9 mouse cellular contexts compared by ENCODE assay signal in the genomic region with DNA sequence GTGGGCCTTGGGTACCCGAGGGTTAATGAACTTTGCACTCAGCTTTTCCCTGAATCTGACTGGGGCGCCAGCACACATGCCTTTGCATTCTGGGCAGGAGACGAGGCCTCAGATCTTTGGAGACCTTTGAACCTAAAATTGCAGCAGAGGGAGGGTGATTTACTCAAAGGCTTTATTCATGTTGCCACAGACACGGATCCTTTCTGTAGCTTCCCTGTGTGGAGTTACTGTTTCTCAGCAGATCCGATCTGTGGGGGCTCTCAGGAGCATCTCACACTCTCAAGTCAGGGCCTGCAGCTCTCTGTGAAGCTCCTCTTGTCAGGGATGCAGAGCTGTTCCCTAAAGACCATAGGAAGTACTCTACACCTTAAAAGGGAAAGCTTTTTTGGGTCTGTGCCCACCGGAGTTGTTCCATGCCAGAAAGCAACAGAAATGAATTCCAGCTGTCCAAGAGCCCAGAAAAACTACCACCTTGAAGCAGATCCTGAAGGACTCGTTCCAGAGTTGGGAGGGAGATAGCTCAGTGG. TPM values are rescaled to one million over a fixed set of nuclear protein-coding genes. Genes with fewer than 3 reads are reported as not detected.
A peak's percentile ranks its signal among the peaks of the same experiment; 100 is the strongest.
DNase-seq lines count a peak whose midpoint lies in the region; ATAC-seq and TF ChIP-seq lines count a peak whose summit lies in the region.
"Had no signal": no experiment of that assay in that cellular context is flagged by ENCODE, and none has a peak within 500 bp of the region (broad histone marks: within the 10 kb centered on the region; RNA-seq: fewer than 3 reads in every experiment).

No protein-coding gene starts in this region.

- no peak for TF ChIP-seq POLR2A in heart, adult 2 months (IDR thresholded peaks at IDR 0.05; ENCODE audit: insufficient read depth, low read depth, low read length)

- no peaks in the 10 kb centered on the region for H3K9me3 ChIP-seq in heart, embryonic 11.5 days (replicated peaks; ENCODE audit: control insufficient read depth, low read length)
- no peaks in the 10 kb centered on the region for H3K9me3 ChIP-seq in intestine, embryonic 14.5 days (ENCODE audit: control insufficient read depth, low read length)
- H3K9me3 ChIP-seq in midbrain, postnatal 0 days (ENCODE audit: low read length), result no peaks in the 10 kb centered on the region
- H3K9me3 ChIP-seq: liver, embryonic 13.5 days had no signal

- no peaks in the 10 kb centered on the region for H3K36me3 ChIP-seq in heart, adult 2 months (ENCODE audit: control insufficient read depth, insufficient read depth, low read length)
- H3K36me3 ChIP-seq in heart, embryonic 11.5 days (ENCODE audit: control insufficient read depth, insufficient read depth, low read length), result no peaks in the 10 kb centered on the region
- H3K36me3 ChIP-seq in intestine, embryonic 14.5 days (ENCODE audit: control insufficient read depth, insufficient read depth, low read length), result no peaks in the 10 kb centered on the region
- H3K36me3 ChIP-seq in midbrain, postnatal 0 days (ENCODE audit: insufficient read depth, low read length), result no peaks in the 10 kb centered on the region
- H3K36me3 ChIP-seq: liver, embryonic 13.5 days had no signal

- no peak for ATAC-seq in heart, embryonic 11.5 days (replicated peaks; ENCODE audit: insufficient number of reproducible peaks, low FRiP score, low TSS enrichment)
- ATAC-seq in intestine, embryonic 14.5 days (replicated peaks; ENCODE audit: low FRiP score, low TSS enrichment, low read depth), result peak; percentile 51; the same call in 1 of the 2 replicates
- no peak for ATAC-seq in midbrain, postnatal 0 days (ENCODE audit: low FRiP score)
- no peak for ATAC-seq in megakaryocyte, adult 5-6 weeks (ENCODE audit: poor library complexity, severe bottlenecking)

- no peak for TF ChIP-seq EP300 in heart, adult 2 months (IDR thresholded peaks at IDR 0.05; ENCODE audit: insufficient read depth, low read depth, low read length)

- H3K4me3 ChIP-seq in heart, adult 2 months, result no peak overlapping the region
- no peak overlapping the region for H3K4me3 ChIP-seq in heart, embryonic 11.5 days (ENCODE audit: low read depth, low read length)
- no peak overlapping the region for H3K4me3 ChIP-seq in intestine, embryonic 14.5 days (ENCODE audit: low read depth, low read length)
- H3K4me3 ChIP-seq in midbrain, postnatal 0 days (ENCODE audit: low read depth, low read length), result no peak overlapping the region
- H3K4me3 ChIP-seq: liver, embryonic 13.5 days had no signal

- H3K9ac ChIP-seq in heart, adult 2 months (ENCODE audit: low read depth, low read length), result no peak overlapping the region
- H3K9ac ChIP-seq in heart, embryonic 11.5 days (ENCODE audit: low read depth, low read length), result no peak overlapping the region
- no peak overlapping the region for H3K9ac ChIP-seq in intestine, embryonic 14.5 days (ENCODE audit: low read length)
- H3K9ac ChIP-seq in midbrain, postnatal 0 days (replicated peaks; ENCODE audit: low read length, poor library complexity, severe bottlenecking), result no peak overlapping the region
- H3K9ac ChIP-seq: liver, embryonic 13.5 days had no signal

- no peaks in the 10 kb centered on the region for H3K79me2 ChIP-seq in heart, adult 2 months (replicated peaks; ENCODE audit: control insufficient read depth, insufficient read depth, low read length)

- 36% methylated on average over 7 of the region's 7 CpGs for WGBS in heart, adult 2 months
- WGBS in heart, embryonic 11.5 days (ENCODE audit: insufficient replicate concordance), result 38% methylated on average over 7 of the region's 7 CpGs
- WGBS in intestine, embryonic 14.5 days, result 18% methylated on average over 7 of the region's 7 CpGs
- WGBS in midbrain, postnatal 0 days, result 34% methylated on average over 7 of the region's 7 CpGs

- no peak overlapping the region for H3K4me2 ChIP-seq in heart, embryonic 11.5 days
- H3K4me2 ChIP-seq in intestine, embryonic 14.5 days (ENCODE audit: low read length), result no peak overlapping the region
- H3K4me2 ChIP-seq in midbrain, postnatal 0 days (ENCODE audit: low read depth, low read length, poor library complexity, severe bottlenecking), result no peak overlapping the region
- H3K4me2 ChIP-seq: liver, embryonic 13.5 days had no signal

- no peak for TF ChIP-seq CTCF in heart, adult 2 months (IDR thresholded peaks at IDR 0.05)
- no peak for TF ChIP-seq CTCF in midbrain, postnatal 0 days (IDR thresholded peaks at IDR 0.05)

- H3K27ac ChIP-seq in heart, adult 2 months, result no peak overlapping the region; the same call in 1 of the 2 replicates
- H3K27ac ChIP-seq in heart, embryonic 11.5 days (ENCODE audit: low read depth, low read length), result no peak overlapping the region
- peak overlapping the region; percentile 54 for H3K27ac ChIP-seq in intestine, embryonic 14.5 days (ENCODE audit: low read depth)
- H3K27ac ChIP-seq in midbrain, postnatal 0 days (ENCODE audit: low read depth, low read length), result no peak overlapping the region
- H3K27ac ChIP-seq: liver, embryonic 13.5 days had no signal

- peak; percentile 57 to 65 for DNase-seq in heart, adult 2 months
- DNase-seq in embryo, embryonic 11 days, result peak; percentile 63
- no peak for DNase-seq in intestine, embryonic 14.5 days (ENCODE audit: low spot score)
- peak; percentile 75 for DNase-seq in lung, postnatal 10 days
- no peak for DNase-seq in frontal cortex, postnatal 10 days (ENCODE audit: low spot score in 2 of 2)
- DNase-seq in midbrain, postnatal 0 days (ENCODE audit: low spot score), result no peak
- DNase-seq: liver, embryonic 13.5 days had no signal

- H3K4me1 ChIP-seq in heart, adult 2 months (ENCODE audit: control insufficient read depth, insufficient read depth, low read length), result peaks cover 6% of the 10 kb centered on the region
- peaks cover 21% of the 10 kb centered on the region for H3K4me1 ChIP-seq in heart, embryonic 11.5 days (ENCODE audit: control insufficient read depth, insufficient read depth, low read length)
- H3K4me1 ChIP-seq in intestine, embryonic 14.5 days (replicated peaks; ENCODE audit: control insufficient read depth, insufficient read depth, low read length), result peaks cover 32% of the 10 kb centered on the region; the same call in 1 of the 2 replicates
- H3K4me1 ChIP-seq in midbrain, postnatal 0 days (ENCODE audit: insufficient read depth, low read length), result no peaks in the 10 kb centered on the region

- H3K27me3 ChIP-seq in heart, adult 2 months (ENCODE audit: control insufficient read depth, insufficient read depth, low read length), result no peaks in the 10 kb centered on the region
- no peaks in the 10 kb centered on the region for H3K27me3 ChIP-seq in heart, embryonic 11.5 days (ENCODE audit: control insufficient read depth, insufficient read depth, low read length)
- no peaks in the 10 kb centered on the region for H3K27me3 ChIP-seq in intestine, embryonic 14.5 days (replicated peaks; ENCODE audit: control insufficient read depth, insufficient read depth, low read length)
- H3K27me3 ChIP-seq in midbrain, postnatal 0 days (ENCODE audit: insufficient read depth, low read length), result no peaks in the 10 kb centered on the region
- H3K27me3 ChIP-seq: liver, embryonic 13.5 days had no signal

- intact Hi-C loops in heart, adult 2 months (cut with DNase I), result no loop called here

RNA-seq across cellular contexts. Expression of a gene that starts 20.0 kb away (rescaled TPM):
- total RNA-seq in heart, adult 2 months (2021), result under 1 TPM in 1 of 2 experiments, not detected in 1; 0.08 TPM
- polyA plus RNA-seq in heart, adult 2 months (2012; rRNA removed), result 0.04 TPM in 1 of 2 replicates, not detected in the other
- 0.13 and 0.15 TPM in 2 replicates for polyA plus RNA-seq in heart, embryonic 11.5 days (2014; fragmentation: Nextera tagmentation; extraction: Ambion mirVana)
- polyA plus RNA-seq in intestine, embryonic 14.5 days (2014; fragmentation: Nextera tagmentation; extraction: Ambion mirVana), result 3.3 and 3.9 TPM in 2 replicates
- 0.14 and 0.16 TPM in 2 replicates for total RNA-seq in midbrain, postnatal 0 days (2014; rRNA removed)
- polyA plus RNA-seq in midbrain, postnatal 0 days (2015; fragmentation: Nextera tagmentation; extraction: Ambion mirVana), result 0.06 TPM in 1 of 2 replicates, not detected in the other
- total RNA-seq in megakaryocyte, adult 5-6 weeks (2015), result not detected in 2 replicates
- not detected in 2 replicates for total RNA-seq in megakaryocyte, adult 5-6 weeks (2017)

Comparison
In these comparisons a context has a peak if more than half of its experiments do, and no peak if none do; other contexts are left out.
1. DNase-seq: peak in heart, adult 2 months (2 of 2), embryo, embryonic 11 days (single experiment) and lung, postnatal 10 days (single experiment); none in intestine, embryonic 14.5 days (single experiment), frontal cortex, postnatal 10 days (0 of 2) and midbrain, postnatal 0 days (single experiment).